Mouse (Mus musculus): ENCODE data around the gene Gm42906.
A peak's percentile ranks its signal among the peaks of the same experiment; 100 is the strongest.

The Gm42906 gene

DNA sequence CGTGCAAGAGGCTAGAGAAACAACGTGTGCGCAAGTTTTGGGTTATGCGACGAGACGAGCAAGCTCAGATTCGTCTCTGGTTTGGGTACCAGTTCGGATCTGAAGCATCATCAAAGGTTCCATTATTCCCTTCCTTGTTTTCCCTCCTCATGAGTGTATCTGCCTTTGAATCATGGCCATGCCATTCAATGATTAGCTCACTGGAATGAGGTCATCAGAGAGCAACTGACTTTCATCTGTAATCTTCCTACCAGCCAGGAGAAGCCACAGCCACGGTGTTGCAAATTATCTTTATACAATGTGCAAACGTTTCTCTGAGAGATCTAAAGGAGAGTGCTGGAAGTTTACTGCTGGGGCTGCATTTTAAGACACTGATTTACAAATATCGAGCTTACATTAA is 240.6 kb downstream of the Gm42906 start:
- peak; percentile 14 for DNase-seq (ENCODE audit: low spot score)

DNA sequence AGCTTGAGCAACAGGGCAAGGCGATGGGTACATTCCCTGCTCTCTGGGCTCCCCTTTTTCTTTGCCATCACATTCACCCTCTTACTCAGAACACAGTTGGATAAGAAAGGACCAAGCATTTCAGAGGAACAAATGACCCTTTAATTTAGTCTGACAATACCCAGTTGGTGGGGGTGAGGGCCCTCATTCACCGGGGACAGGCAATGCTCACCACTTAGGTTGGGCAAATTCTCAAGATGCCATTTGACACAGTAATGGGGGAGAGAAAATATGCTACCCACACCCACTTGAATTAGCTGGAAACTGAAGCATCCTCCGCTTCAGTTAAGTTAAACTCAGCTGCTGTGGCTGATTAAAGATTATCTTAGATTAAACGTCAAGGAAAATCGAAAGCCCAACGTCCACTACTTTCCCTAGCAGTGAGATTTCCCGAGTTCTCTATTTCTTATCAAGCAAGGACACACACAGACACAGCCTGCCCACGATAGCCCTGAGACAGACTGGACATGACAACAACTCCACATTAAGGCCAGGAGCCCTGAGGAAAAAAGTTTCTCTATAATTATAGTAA is 242.6 kb downstream of the Gm42906 start:
- DNase-seq (ENCODE audit: low spot score), result no peak

DNA sequence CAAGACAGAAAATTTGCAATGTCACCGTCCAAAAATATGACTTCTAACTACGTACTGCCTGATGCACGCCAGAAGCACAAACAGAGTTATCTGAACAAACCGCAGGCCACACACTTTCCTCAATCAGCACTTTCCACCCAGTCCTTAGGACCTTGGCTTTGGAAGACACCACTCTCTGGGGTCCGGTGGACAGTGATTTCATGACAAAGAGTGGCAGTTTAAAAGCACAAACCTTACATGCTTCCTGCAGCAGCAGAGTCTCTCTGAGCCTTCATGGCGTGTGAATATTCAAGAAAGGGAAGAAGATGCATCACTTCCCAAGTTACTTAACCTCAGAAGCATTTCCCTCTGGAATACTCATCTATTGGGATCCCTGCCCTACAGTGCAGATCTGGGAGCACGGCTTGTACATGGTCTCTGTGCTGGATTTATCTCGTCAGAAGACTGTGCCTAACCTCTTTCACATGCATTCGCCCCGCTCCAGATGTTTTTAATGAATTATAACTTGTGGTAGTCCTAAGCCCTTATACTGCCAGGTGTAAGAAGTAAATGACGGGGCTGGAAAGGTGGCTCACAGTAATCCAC is 244.2 kb downstream of the Gm42906 start:
- no peak for DNase-seq (ENCODE audit: low spot score)

DNA sequence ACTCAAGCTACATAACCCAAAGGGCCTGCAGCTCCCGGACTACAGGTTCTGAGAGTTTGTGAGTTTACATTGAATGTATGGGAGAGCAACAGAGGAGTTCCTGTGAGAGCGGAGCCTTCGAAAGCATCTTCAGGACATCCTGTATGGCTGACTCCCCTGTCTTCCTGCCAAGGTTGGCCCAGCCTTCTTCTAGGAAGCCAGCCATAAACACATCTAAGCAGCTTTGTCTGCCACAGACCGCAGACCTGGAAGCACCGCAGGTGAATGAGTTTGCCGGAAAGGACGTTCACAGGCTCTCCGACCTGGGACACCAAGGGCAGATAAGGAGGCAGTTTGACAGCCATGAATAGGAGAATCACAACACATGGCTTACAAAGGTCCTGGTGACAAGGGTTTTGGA is 246.7 kb downstream of the Gm42906 start:
- DNase-seq (ENCODE audit: low spot score), result no peak

DNA sequence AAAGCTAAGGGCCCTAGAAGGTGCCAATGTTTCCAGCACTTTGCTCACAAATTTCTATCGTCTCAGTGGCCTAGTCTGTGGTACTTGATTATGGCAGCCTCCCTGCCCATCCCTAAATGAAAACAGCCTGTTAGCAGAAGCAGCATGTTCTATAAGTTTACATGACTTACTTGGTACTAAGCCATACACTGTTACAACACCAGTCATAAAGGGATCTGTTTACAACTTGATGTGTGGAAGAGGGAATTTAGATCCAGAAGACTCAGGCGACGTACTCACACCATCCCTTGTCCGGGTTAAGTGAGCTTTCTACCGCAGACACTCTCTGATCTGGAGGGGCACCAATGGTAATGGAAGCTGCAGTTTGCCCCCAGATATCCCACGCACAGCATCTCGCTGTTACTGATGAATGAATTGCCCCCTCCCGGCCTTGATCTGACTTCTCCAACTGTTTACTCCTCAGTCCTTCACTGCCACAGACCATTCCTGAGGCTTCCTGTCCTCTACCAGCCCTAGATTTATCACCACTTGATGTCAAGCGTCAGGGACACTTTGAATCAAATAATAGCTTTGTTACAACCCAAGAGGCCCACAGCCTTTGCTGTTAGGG is 247.7 kb downstream of the Gm42906 start:
- DNase-seq (ENCODE audit: low spot score), result no peak

DNA sequence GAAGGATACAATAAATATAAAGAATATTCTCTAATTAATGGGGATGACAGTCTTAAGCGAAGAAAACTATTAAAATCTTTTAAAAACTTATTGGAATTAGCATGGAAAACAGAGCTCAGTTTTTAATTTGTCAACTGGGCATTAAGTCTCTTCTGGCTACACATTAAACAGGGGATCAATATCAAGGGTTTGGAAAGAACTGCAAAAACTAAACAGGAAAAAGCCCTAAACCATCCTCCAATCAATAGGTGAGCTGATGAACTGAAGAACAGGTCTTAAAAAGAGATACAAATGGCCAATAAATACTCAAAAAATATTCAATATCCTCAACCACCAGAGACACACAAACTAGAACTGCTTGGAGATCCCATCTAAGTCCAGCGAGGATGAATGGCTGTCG is 250.8 kb downstream of the Gm42906 start:
- no peak for DNase-seq (ENCODE audit: low spot score)

DNA sequence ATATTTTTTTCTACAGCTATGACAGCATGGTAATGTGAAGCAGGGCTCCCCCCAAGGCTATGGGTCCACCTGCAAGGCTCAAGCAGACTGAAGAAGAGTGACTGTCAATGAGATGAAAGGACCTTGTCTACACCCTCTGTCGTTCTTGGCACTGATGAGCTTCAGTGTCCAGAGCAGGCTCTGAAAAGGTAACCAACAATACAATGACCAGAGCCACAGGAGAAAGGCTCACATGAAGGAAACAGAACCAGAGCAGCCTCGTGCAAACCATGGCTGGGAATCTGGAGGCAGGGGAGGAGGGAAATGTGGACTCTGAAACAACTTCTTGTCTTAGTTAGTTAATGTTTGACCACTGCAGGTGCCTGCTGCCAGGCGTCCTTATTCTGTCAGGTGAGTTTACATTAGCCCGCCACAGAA is 252.1 kb downstream of the Gm42906 start:
- DNase-seq (ENCODE audit: low spot score), result no peak

DNA sequence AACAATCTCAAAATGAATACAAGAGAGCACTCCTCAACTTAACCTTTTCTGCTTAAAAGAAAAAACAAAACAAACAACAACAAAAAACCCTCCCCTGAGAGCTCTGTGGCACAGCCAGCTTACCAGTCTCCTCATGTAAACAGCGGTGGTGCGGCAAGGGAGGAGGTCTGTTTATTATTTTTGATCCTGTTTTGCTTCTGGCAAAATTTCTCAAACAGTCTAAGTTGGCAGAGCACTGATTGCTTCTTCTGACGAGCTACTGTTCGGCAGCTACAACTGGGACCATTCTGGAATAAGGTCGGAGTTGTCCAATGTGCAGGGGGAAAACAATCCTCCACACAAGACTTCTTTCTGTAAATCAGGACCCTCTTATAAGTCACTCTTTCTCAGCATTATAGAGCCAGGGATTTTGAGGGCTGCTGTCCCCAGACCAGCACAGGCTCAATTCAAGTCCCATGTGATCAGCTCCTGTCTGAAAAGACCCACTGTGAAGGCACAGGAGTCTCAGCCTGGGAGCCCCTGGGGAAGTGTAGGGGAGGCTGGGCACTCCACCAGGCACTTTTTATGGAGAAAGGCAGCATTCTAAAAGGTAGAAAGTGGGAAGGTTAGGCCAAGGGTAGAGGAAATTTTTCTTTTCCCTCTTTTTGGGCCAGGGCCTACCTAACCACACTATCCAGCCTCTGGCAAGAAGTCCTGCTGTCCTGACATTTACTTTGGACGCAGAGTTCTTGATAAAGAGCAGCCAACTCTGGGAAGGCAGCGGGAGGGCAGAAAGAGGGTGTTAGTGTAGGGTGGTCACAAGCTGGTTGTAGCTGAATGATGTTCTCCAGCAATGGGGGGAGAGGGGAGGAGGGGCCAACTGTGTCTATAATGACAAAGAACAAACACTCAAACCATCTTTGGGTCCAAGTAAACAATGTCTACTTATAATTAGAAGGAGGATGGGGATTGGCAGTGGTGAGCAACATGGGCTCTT is 253.2 kb downstream of the Gm42906 start:
- no peak for DNase-seq (ENCODE audit: low spot score)

DNA sequence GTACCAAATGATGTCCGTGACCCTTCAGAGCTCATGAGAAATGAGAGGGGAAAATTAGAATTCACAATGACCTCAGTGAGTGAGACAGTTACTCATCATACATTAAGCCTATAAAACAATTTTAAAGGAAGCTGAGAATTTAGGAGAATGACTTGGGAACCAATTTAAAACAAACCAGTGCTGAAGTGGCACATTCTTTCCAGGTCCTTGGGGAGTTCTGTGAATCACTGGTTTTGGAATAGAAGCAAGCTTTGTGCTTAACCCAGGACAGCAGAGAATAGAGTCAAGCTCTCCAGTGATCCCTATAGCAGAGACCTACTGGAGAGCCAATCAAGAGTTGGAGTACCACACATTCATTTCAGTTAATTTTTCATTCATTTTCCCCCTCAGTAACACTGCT is 254.2 kb downstream of the Gm42906 start:
- DNase-seq (ENCODE audit: low spot score), result no peak

DNA sequence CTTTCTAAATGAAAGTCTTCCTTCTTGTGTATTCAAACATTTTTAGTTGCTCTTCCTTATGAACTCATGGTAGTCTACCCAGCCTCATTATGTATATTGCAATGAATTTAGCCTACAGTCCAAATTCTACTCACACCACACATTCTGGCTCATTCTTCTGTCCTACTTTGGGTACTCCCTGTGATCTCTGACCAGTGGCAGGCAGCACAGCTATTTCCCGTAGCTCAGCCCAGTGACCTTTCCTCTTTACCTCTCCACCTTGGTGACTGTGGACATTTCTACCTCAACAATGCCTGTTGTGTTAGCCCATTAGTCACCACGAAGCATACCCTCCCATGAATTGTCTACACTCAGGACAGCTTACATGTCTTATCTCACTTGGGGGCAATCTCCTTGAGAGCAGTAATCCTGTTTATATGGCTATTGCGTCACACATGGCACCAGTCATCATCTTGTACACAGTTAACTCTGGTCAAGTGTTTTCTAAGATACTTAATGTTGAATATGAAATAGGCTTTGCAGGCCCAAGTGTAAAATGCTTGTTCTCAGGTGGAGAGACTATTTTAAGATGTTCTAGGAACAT is 257.7 kb downstream of the Gm42906 start:
- no peak for DNase-seq (ENCODE audit: low spot score)

DNA sequence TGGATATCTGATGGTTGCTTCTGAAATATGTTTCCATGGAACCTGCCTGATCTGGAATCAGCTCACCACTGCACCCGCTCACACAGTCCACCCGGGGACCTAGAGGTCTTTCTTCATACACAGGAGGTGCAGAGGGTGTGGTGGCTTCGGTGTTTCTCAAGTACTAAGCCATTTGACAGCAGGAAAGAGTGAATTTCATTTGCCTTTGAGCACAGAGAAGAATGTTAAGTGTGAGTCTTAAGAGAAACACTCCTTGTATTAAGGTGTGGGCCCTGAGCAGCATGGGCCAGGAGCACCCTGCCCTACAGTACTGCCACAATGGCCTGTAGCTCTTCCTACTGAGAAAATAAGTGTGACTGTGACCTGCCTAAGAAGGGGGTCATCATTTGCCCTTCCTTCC is 259.8 kb downstream of the Gm42906 start:
- DNase-seq (ENCODE audit: low spot score), result no peak

DNA sequence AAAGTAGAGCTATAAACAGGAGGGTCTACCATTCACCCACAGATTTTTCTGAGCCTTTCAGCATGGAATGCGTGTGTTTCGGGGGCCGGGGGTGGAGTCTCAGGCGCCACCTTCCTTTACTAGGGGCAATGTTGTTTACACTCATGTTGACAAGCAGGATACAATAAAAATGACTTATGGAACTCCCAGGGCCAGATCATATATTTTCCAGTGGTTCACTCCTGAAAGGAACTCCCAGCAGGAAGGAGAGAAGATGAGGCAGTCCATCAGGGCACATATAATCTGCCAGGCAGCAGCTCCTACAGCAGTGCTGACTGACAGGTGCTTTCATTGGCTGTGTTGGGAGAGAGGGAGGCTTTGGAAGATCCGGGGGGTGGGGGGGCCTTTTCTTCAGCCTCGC is 260.3 kb downstream of the Gm42906 start:
- DNase-seq (ENCODE audit: low spot score), result no peak

DNA sequence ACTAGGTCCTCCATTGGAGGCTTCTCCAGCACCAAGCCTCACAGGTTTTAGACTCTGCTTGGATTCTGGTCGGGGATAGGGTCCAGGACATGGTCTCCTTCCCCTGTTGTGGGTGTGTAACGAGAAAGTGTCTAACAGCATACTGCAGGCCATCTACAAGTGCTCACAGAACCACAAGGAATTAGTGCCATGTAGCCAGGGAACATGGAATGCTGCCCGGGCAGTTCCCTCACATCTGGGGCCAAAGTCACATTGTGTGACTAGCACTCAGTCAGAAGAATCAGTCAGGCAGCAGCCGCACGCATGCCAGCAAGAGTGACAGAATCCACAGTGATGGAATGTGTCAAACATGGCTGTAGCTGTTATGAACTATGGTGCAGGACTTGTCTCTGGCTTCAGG is 261.7 kb downstream of the Gm42906 start:
- DNase-seq (ENCODE audit: low spot score), result peak; percentile 77

DNA sequence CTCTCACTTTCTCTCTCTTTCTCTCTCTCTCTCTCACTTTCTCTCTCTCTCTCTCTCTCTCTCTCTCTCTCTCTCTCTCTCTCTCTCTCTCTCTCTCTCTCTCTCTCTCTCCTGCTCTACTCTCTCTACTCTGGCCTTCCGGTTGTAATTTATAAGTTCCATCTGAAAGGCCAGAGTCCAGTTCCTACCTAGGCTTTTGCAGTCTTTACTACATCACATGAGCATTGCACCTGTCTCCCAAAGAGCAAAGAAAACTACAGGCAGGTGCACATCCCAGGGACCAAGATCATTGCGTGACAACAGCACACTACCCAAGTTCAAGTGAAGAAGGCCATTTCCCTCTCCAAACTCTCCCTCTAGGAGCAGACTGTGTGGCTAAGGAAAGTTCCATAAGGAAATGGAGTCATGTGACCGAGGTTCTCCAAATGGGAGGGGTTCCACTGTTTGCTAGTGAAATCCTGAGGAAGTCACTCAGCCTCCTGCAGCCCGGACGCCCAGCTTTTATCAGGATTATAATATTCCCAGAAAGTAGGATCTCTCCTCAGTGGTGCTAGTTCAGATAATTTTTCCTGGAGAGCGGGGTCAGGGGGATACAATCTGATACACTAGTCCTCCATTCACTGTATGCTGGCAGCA is 262.5 kb downstream of the Gm42906 start:
- DNase-seq (ENCODE audit: low spot score), result no peak

DNA sequence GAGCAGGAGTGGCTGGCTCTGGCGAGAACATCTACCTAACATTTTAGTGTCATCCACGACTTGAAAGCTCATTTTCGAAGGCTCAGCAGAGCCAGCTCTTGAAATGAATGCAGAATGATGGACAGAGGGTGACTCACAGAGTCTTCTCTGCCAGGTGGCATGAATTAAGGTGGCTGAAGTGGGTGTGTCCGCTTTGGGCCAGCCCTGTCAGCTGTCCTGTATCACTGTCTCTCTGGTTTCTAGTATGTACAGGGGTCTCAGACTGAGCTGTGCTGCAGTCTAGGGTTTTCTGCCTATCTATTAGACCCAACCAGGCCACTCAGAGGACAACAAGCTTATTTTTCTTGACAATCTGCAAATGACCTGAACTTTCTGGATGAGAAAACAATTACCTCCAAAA is 263.1 kb downstream of the Gm42906 start:
- no peak for DNase-seq (ENCODE audit: low spot score)

DNA sequence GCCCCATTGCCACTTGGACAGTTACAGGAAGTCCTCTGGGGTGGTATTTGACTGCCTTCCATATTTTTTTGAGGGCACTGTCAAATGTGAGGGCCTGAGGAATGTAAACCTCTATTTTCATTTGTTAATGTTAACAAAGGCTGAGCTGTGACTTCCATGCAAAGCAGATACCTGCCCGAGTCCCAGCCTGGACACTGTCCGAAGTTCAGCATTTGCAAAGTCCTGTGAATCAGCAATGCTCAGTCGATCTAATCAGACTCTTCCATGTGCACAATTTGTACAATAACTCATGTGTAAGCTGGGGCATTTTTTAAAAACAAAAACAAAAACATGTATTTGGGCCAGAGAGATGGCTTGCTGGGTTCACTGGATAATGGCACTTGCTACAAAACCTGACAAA is 265.3 kb downstream of the Gm42906 start:
- no peak for DNase-seq (ENCODE audit: low spot score)

DNA sequence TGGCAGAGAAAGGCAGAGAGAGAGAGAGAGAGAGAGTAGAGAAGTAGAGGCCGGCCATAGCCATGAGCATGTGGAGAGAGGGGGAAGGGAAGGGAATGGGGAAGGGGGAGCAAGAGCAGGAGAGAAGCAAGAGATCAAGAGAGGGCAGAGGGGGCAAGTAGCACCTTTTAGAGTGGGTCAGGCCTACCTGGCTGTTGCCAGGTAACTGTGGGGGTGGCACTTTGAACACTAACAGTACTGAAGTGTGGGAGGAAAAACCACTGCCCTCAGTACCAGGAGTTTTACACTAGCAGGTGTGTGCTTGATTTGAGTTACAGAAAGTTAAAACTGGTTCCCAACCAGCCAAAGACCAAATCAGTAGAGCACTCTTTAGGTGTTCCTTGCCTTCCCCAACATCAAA is 272.7 kb downstream of the Gm42906 start:
- DNase-seq (ENCODE audit: low spot score), result no peak

DNA sequence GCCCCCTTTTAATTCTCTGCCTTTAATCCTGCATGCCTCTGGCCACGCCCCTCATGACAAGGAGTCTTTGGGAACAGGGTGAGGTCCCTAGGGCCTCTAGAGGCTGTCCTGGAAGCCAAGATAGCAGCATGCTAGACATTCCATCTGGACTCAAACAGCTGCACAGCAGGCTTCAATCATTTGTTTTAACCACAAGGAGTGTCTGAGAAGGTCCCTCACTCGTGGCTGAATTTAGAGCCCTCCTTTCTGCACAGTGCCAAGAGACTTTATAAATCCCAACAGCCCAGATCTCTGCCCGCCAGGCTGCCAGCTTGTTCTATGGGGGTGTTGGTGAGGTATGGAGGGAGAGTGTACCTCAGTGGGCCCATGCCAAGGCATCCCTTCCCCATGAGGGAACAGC is 273.2 kb downstream of the Gm42906 start:
- no peak for DNase-seq (ENCODE audit: low spot score)

DNA sequence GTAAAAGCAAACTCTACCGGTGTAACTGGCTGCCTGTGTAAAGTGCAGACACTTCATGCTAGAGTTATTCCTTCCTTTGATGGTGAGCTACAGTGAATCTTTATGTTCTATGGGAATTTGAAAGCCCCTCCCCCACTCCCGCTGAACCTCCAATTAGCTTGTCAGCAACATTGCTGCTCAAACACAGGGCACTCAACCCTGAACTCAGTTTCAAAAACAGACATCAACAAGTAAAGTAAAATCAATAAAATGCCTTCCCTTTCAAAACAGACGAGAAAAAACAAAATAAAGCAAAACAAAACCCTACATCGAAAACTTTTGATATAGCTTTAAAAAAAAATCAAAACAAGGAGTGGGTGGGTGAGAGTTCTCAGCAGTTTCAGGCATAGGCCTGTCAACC is 273.9 kb downstream of the Gm42906 start:
- DNase-seq (ENCODE audit: low spot score), result no peak

DNA sequence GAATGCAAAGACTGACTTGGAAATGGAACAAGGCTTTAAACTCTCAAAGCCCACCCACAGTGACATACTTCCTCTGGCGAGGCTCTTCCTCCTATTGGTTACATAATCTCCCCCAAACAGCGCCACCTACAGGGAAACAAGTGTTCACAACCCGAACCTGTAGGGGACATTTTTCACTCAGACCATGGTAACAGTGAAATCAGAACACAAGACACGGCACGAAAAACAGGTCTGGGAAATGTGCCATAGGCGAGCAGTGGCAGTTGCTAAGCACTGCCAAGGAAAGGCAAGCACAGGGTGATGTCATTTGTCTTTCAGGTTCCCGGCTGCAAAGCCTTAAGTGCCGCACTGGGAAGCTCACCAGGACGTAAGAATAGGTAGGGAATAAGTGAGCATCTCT is 276.4 kb downstream of the Gm42906 start:
- peak; percentile 38 for DNase-seq (ENCODE audit: low spot score)

DNA sequence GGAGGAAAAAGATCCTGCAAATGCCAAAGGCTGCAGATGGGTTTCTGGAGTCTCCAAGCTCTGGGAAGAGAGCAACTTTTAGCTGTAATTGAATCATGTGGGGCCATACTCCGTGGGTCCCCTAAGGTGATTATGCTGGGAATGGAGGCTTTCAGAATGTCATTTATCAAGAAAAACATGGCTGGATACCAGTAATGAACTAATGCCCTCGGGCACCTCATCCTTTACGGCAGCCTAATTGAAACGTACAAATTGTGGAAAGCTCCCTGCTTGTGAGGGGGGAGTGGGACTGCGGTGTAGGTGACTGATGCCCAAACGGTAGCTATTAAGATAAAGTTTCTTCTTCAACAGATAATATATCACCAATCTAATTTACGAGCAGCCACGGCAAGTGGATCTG is 278.5 kb downstream of the Gm42906 start:
- no peak for DNase-seq (ENCODE audit: low spot score)

DNA sequence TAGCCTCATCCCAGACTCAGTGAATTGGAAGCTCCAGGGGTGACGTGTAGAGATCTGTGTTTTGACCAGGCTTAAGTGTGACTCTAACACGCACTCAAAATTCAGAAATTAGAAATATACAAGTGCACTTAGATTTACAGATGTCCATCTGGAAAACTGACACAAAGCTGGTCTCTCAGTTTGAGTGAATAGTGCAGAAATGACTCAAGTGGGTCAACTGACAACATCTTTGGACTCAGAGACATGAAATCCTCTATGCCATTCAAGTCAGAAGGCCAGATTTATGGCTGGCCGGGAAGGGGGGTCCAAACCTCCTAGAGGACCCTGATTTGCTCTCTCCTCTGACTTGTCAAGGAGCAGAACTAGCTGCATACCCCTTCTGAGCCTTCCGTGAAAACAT is 279.9 kb downstream of the Gm42906 start:
- no peak for DNase-seq (ENCODE audit: low spot score)

Data from layer of hippocampus, adult 11-12 months (tissue).